Mouse (Mus musculus): ENCODE data around the gene Trim21. TPM values are rescaled to one million over a fixed set of nuclear protein-coding genes. Genes with fewer than 3 reads are reported as not detected.

The Trim21 gene
- 1 to 10 TPM; 1.9 to 2.3 TPM for total RNA-seq (2021)

DNA sequence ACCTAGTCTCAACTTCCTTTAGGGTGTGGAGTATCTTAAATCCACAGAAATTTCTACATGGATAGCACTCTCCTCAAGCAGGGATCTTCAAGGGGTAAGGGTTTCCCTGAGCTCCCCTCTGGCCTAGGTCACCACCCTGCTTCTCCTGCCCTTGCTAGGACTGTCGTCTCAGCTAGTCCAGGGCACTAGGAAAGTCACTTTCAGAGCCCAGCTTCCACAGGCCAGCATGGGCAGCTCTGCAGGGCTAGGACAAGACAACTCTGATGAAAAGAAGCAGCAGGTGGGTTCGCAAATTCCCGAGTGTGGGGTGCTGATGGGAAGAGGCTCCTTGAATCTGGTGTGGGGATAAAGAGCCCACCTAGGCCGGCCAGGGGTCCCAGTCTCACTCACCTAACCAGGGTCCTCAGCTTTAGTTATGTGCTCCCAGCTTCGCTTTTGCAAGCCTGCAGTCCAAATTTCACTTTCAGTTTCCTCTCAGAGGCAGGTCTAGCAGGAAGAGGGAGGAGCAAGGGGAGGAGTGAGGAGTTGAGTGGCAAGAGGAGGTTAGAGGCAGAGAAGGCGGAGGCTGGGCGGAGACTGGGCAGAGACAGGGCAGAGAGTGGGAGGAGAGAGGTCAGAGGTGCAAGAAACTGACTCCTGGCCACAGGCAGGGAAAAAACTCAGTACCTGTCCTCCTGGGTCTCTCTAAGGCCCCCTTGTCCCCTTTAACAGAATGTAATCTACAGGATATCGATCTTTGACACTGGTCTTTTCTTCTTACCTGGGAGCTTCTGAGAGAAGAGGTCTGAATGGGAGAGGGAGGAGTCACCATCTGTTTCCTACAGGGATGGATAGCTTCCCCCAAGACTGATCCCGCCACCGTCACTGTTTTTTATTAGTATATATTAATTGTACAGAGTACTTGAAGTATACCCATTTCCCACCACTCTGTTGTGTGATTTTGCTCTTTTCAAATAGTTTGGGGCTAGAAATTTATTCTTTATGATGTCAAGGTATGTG, at the start of gene Trim21:
Gene Trim21, minus strand, starts transcription at position 488 of the 999 bp plus-strand sequence.
- DNase-seq: peak; percentile 48
- intact Hi-C loops (cut with DNase I): no loop called here

DNA sequence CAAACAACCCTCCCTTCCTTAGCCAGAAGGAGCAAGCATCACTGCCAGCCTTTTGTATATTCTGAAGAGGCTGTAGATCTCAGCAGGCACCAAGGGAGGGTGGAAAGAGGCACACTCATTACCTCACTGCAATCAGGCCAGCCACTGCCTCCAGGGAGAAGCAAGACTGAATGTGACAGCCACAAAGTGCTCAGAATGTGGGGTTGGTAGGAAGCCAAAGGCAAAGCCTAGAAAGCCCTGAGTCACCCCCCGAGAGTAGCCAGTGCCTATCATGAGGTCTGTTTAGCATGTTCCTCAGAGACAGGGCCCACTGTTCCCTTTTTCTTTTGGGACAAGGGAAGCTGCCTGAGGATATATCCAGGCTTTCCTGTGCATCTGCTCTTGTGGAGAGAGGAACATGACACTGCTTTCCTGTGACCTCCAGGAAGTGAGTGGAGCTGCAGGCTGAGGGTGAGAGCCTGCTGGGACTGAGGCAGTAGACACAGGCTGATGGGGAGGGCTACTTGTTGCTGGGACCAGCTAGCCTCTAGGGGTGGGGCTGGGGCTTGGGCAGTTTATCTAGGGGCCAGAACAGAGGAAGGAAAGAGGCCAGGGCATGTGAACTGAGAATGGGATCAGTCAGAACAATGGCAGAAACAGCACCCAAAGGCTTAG, 32.2 kb upstream of the Trim21 start, which contains the start of gene Olfr552:
Gene Olfr552, plus strand, starts transcription at position 393 of the 654 bp plus-strand sequence.
- intact Hi-C loops (cut with DNase I): no loop called here
- no peak for DNase-seq

GRCm38 (mm10) chr7:102591786-102592185, 26.5 kb upstream of the Trim21 start, which contains the start of gene Olfr551:
Olfr551 (minus strand) TSS chr7:102591886.
- intact Hi-C loops (cut with DNase I): no loop called here
- DNase-seq: no peak

- intact Hi-C loops (cut with DNase I): no loop called here
Measured at GRCm38 (mm10) chr7:102575998-102576397, 10.7 kb upstream of the Trim21 start.

DNA sequence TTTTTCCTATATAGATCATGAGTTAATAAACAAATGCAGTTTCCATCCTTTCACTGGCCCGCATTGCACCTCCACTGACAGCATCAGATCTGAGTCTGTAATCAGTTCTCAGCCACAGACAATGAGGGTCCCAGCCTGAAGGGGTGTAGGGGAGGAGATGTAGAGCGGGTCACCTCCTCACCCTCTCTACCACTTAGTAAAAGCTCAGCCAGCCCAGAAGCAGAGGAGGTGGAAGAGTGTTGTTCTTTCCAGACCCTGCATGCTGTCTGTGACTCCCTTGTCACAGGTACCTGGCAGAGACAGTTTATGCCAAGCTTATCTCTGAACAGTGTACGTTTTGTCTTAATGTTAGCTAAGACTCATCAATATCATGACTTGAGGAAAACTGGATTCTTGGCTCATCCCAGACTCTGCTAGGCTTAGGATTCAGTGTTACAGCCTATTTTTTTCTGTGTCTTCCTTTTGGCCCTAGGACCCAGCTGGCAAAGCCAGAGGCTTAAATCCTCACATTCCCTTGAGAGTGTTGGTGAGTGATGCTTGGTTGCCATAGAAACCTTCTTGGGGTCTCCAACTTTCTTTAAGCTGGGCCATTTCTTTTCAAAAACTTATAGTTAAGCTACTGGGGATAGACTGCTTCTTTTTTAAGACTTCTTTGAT, 8.0 kb upstream of the Trim21 start:
- no peak for DNase-seq
- intact Hi-C loops (cut with DNase I): no loop called here

More at GRCm38 (mm10) chr7:102575998-102576397, 10.7 kb upstream of the Trim21 start:
- no peak for DNase-seq

DNA sequence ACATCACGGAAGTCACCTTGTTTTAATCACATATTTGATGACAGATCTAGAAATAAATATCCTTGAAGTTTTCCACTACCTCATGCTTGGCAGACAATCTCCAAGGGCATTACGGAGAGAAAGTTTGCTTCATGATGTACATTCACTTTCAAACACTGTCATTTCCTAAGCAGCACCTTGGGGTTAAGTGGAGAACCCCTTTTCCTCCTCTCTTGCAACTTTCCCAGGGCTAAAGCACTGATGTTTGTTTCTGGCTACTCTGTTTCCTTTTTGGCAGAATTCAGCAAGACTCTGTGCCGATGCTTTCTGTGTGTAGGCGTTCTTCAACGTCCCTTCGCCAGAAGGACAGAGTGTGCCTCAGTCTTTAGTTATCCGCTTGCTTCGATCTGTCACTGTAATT, 5.9 kb upstream of the Trim21 start, which contains the start of gene Olfr550:
Gene Olfr550, plus strand, starts transcription at position 301 of the 400 bp plus-strand sequence.
- no peak for DNase-seq
- intact Hi-C loops (cut with DNase I): no loop called here

DNA sequence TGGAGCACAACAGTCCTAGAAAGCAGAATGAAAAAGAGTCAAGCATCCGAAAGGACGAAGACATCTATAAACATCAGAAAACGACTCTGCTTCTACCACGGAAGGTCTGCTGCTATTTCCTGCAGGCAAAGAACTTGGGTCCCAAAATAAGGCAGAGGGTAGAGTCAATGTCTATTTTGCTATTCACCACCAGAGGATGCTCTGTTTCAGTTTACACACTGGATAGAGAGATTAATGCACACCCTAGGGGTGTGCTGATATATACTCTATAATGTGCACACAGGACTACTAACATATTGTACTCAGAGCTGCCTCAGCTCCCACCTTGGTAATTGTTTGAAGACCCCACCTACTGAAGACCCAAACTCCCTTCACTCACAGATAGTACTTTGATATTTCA, 933 bp upstream of the Trim21 start:
- intact Hi-C loops (cut with DNase I): no loop called here
- no peak for DNase-seq

GRCm38 (mm10) chr7:102553279-102553678, 12.0 kb downstream of the Trim21 start:
- intact Hi-C loops (cut with DNase I): no loop called here
- no peak for DNase-seq

DNA sequence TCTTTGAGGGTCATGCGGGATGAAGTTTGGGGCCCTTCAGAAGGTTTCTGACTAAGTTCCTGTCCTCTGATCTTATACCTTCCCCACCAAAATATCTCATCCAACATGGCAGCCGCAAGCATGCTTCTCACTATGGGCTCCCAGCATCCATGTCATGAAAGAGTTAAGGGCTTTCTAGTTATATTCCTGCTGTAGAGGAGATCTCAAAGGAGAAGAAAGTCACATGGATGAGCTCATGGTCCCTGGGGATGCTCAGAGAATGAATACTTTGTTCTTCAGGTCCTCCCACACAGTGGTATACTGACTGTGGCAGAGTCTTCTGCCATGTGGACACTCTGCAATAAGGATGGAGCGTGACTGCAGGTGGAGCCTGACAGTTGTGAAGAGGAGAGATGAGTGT, 15.7 kb downstream of the Trim21 start, which contains the start of gene Olfr549:
Gene Olfr549, plus strand, starts transcription at position 301 of the 400 bp plus-strand sequence.
- intact Hi-C loops (cut with DNase I): no loop called here
- DNase-seq: no peak

GRCm38 (mm10) chr7:102541251-102541650, 24.0 kb downstream of the Trim21 start:
- DNase-seq: no peak
- intact Hi-C loops (cut with DNase I): no loop called here

DNA sequence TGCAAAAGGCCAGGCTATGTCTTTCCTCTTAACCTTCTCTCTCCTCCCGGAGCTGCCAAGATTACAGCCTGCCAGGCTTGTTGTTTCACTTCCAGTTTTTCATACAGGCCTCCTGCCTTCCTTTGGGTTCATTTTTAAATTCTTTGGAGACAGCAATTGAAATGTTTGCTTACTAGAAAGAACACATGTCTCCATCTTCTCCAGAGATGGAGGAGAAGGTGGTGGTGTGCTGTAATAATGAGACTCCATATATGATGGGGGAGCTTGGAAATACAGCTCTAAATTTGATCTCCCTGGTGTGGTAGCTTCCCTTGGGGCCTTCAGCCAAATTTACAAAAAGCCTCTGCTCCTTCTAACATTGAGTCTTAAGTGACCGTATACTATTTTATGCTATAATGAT, 24.7 kb downstream of the Trim21 start, which contains the start of gene Olfr548-ps1:
Gene Olfr548-ps1, plus strand, starts transcription at position 301 of the 400 bp plus-strand sequence.
- intact Hi-C loops (cut with DNase I): no loop called here
- no peak for DNase-seq

DNA sequence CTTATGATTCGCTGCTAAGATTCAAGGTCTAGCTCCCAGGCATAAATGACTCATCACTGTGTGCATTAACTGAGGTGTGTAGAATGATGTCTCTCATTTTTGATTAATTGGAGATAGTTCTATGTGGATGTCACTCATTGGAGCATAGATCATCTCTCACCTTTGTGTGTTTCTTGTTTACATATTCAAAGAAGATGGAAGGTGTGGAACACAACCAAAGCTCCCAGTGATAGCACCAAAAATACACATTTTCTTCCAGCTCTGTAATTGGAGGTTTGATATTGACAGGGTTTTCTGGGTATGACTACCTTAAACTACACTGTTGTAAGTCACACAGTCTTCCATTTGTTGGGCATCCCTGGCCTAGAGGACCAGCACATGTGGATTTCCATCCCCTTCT, 30.8 kb downstream of the Trim21 start, which contains the start of gene Olfr547:
Gene Olfr547, plus strand, starts transcription at position 301 of the 400 bp plus-strand sequence.
- intact Hi-C loops (cut with DNase I): no loop called here
- no peak for DNase-seq

- intact Hi-C loops (cut with DNase I): no loop called here
- no peak for DNase-seq
Measured at GRCm38 (mm10) chr7:102529052-102529451, 36.2 kb downstream of the Trim21 start.

- peak; percentile 61 for DNase-seq
- intact Hi-C loops (cut with DNase I): loop anchor here (10.0 kb wide), 1 partner anchor 118 kb away; the partner anchor contains the start of gene Olfr554
Measured at GRCm38 (mm10) chr7:102517051-102517335, 48.3 kb downstream of the Trim21 start.

- intact Hi-C loops (cut with DNase I): loop anchor here (10.0 kb wide), 1 partner anchor 118 kb away; the partner anchor contains the start of gene Olfr554
- DNase-seq: peak; percentile 78
Measured at GRCm38 (mm10) chr7:102516261-102517050, 48.8 kb downstream of the Trim21 start.

DNA sequence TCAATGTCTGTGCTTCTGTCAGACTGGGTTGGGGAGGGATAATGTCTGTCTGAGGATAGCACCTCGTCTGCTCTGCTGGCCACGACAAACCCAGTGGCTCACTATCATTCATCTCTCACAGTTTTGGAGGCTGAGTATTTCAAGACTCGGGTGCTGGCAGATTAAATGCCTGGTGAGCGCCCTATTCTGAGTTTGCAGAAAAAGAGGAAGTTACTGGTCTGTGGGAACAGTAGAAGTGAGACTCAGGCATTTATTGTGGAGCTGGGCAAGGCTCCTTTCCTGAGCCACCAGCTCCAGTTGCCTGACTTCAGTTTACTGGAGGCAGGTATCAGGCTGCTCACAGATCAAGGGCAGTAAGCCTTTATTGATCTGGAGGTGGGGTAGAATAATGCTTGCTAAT, 51.1 kb downstream of the Trim21 start:
- intact Hi-C loops (cut with DNase I): loop anchor here (10.0 kb wide), 1 partner anchor 121 kb away; the partner anchor contains the start of gene Olfr554
- no peak for DNase-seq

- intact Hi-C loops (cut with DNase I): loop anchor here (2.0 to 10.0 kb wide), 2 partner anchors 122 to 406 kb away; partner anchors contain the start of gene Olfr554
- DNase-seq: peak; percentile 91
Measured at GRCm38 (mm10) chr7:102512814-102513435, 52.4 kb downstream of the Trim21 start.

- intact Hi-C loops (cut with DNase I): loop anchor here (2.0 to 10.0 kb wide), 2 partner anchors 123 to 407 kb away; partner anchors contain the start of gene Olfr554
- DNase-seq: no peak
Measured at GRCm38 (mm10) chr7:102511927-102512326, 53.4 kb downstream of the Trim21 start.

DNA sequence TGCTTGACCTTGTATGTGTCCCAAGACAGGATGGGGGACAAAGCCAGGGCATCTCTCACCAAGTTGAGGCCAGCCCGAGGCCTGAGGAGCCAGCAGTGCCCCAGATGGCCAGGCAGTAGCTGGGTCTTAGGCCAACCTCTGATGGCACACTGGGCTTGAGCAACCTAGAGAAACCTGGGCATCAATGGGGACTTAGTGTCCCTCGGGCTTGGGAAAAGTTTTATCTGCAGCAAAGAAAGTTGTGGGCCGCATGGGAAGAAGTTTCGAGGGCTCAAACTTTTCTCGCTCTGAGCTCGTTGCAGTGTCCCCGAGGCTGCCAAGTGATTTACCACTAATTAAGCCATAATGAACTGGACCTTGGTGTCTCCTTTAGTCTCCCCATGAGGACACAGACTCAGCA, 55.6 kb downstream of the Trim21 start:
- intact Hi-C loops (cut with DNase I): loop anchor here (5.0 to 10.0 kb wide), 2 partner anchors 125 to 1363 kb away; partner anchors contain the start of gene Olfr554
- no peak for DNase-seq

All from left cerebral cortex, postnatal 4 days (tissue).